Mouse (Mus musculus) hindbrain, embryonic 11.5 days (tissue): ENCODE measurements at regions not wholly inside any gene's neighbourhood (a gene's known extent, or its start where the extent isn't known, plus 50 kb on each side); places are given as distances from the start of the nearest gene placed in this dataset.

Experiments used
- ATAC-seq: fragments of 200-750 bp; cut with Nextera tagmentation; 2 replicates; pipeline ENCODE4 v1.8.0; 2017; ENCODE audit warnings: mild to moderate bottlenecking, moderate TSS enrichment, moderate library complexity; ENCODE audit not compliant: low FRiP score
- DNase-seq: peaks from one replicate; pipeline ENCODE4 v3.0.0-alpha.2; 2015; ENCODE audit warnings: low spot score
- H3K27ac ChIP-seq: fragments of 300-500 bp; sonication (generic); 2 replicates; pipeline ENCODE4 v1.5.1; 2014; ENCODE audit warnings: mild to moderate bottlenecking, low read depth, low read length
- H3K27me3 ChIP-seq: fragments of 300-500 bp; sonication (generic); 2 replicates; pipeline ENCODE4 v1.6.1; 2014; ENCODE audit warnings: mild to moderate bottlenecking, low read length, moderate library complexity, mixed read lengths; ENCODE audit not compliant: control insufficient read depth, insufficient read depth
- H3K36me3 ChIP-seq: fragments of 300-500 bp; sonication (generic); 2 replicates; pipeline ENCODE4 v1.6.1; 2014; ENCODE audit warnings: mild to moderate bottlenecking, low read length, moderate library complexity, mixed read lengths; ENCODE audit not compliant: control insufficient read depth, insufficient read depth
- H3K4me1 ChIP-seq: fragments of 300-500 bp; sonication (generic); replicated peaks from 2 replicates; pipeline ENCODE4 v1.6.1; 2014; ENCODE audit warnings: low read length, mixed read lengths; ENCODE audit not compliant: control insufficient read depth, insufficient read depth
- H3K4me2 ChIP-seq: fragments of 300-500 bp; sonication (generic); replicated peaks from 2 replicates; pipeline ENCODE4 v1.6.1; 2014; ENCODE audit warnings: mild to moderate bottlenecking, low read depth, low read length
- H3K4me3 ChIP-seq: fragments of 300-500 bp; sonication (generic); 2 replicates; pipeline ENCODE4 v1.5.1; 2014; ENCODE audit warnings: low read depth, low read length
- H3K9ac ChIP-seq: fragments of 300-500 bp; sonication (generic); 2 replicates; pipeline ENCODE4 v1.6.1; 2014; ENCODE audit warnings: low read depth, low read length
- H3K9me3 ChIP-seq: fragments of 300-500 bp; sonication (generic); 2 replicates; pipeline ENCODE4 v1.6.1; 2016; ENCODE audit warnings: low read length; ENCODE audit not compliant: control insufficient read depth
- WGBS: fragments of 180-500 bp; shearing (Covaris S2); extraction: QIAGEN DNeasy Blood & Tissue Kit; methylation state at CpG from one replicate; pipeline ENCODE4 v1.1.7; 2014; 5-methylcytosine and 5-hydroxymethylcytosine counted together

GRCm38 (mm10) chrX:110584584-110585234 lies 229.4 kb upstream of the Pou3f4 start:
- no peaks in the 10 kb centered on the region for H3K4me1 ChIP-seq
- WGBS, result 68% methylated on average over 8 of the region's 8 CpGs
- H3K4me2 ChIP-seq, result no peak overlapping the region
- no peaks in the 10 kb centered on the region for H3K36me3 ChIP-seq
- H3K4me3 ChIP-seq, result no peak overlapping the region
- ATAC-seq (no peak), DNase-seq (peak; percentile 1)
- no peak overlapping the region for H3K9ac ChIP-seq
- no peaks in the 10 kb centered on the region for H3K27me3 ChIP-seq
- H3K9me3 ChIP-seq, result no peaks in the 10 kb centered on the region
- no peak overlapping the region for H3K27ac ChIP-seq
